8 mouse cellular contexts compared by ENCODE assay signal in the genomic region with DNA sequence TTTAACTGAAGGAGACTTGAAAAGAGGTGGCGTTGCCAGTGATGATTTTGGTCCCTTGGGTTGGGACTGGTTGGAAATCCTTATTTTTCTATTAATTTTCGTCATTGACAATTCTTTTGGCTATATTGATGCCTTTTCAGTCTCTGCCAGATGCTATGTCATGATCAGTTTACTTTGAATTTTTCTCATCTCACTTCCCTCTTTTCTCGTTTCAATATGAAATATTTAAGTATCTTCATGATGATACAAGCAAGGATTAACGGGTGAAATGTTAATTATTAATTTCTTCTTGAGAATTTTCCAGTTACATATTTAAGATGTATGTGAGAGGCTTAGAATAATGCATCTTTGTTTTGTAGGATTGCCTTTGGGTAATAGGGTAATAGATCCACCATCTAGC. TPM values are rescaled to one million over a fixed set of nuclear protein-coding genes. Genes with fewer than 3 reads are reported as not detected.
DNase-seq lines count a peak whose midpoint lies in the region; ATAC-seq and TF ChIP-seq lines count a peak whose summit lies in the region.

No protein-coding gene starts in this region.

- H3K4me2 ChIP-seq in liver, embryonic 11.5 days: peak overlapping the region; percentile 60
- H3K4me2 ChIP-seq in stomach, postnatal 0 days (replicated peaks; ENCODE audit: low read depth): peak overlapping the region; percentile 87

- TF ChIP-seq CTCF in heart, adult 2 months (IDR thresholded peaks at IDR 0.05): no peak
- TF ChIP-seq CTCF in testis, adult 2 months (IDR thresholded peaks at IDR 0.05; ENCODE audit: control insufficient read depth, insufficient read depth, insufficient replicate concordance, low read depth, low read length): no peak
- no peak for TF ChIP-seq CTCF in stomach, postnatal 0 days (IDR thresholded peaks at IDR 0.05; ENCODE audit: low read depth)

- peaks cover 5% of the 10 kb centered on the region for H3K36me3 ChIP-seq in heart, adult 2 months (ENCODE audit: control insufficient read depth, insufficient read depth, low read length)
- no peaks in the 10 kb centered on the region for H3K36me3 ChIP-seq in testis, adult 2 months (ENCODE audit: control insufficient read depth, insufficient read depth, low read length)
- H3K36me3 ChIP-seq in liver, embryonic 11.5 days (ENCODE audit: control insufficient read depth, insufficient read depth, low read length): no peaks in the 10 kb centered on the region
- H3K36me3 ChIP-seq in stomach, postnatal 0 days (ENCODE audit: control insufficient read depth, insufficient read depth, low read length): no peaks in the 10 kb centered on the region

- TF ChIP-seq POLR2A in heart, adult 2 months (IDR thresholded peaks at IDR 0.05; ENCODE audit: insufficient read depth, low read depth, low read length): no peak
- TF ChIP-seq POLR2A in testis, adult 2 months (IDR thresholded peaks at IDR 0.05; ENCODE audit: control insufficient read depth, low read depth, low read length): no peak

- no peaks in the 10 kb centered on the region for H3K9me3 ChIP-seq in liver, embryonic 11.5 days (ENCODE audit: control insufficient read depth, low read length)
- H3K9me3 ChIP-seq in stomach, postnatal 0 days (ENCODE audit: control insufficient read depth, low read length): no peaks in the 10 kb centered on the region

- intact Hi-C loops in heart, adult 2 months (cut with DNase I): no loop called here
- intact Hi-C loops in heart, postnatal 25 days (cut with DNase I): no loop called here

- H3K4me1 ChIP-seq in heart, adult 2 months (ENCODE audit: control insufficient read depth, insufficient read depth, low read length): peaks cover 2% of the 10 kb centered on the region; the same call in 1 of the 2 replicates
- H3K4me1 ChIP-seq in testis, adult 2 months (ENCODE audit: control insufficient read depth, insufficient read depth, low read length): no peaks in the 10 kb centered on the region
- H3K4me1 ChIP-seq in liver, embryonic 11.5 days (replicated peaks; ENCODE audit: control insufficient read depth, insufficient read depth, low read length): peaks cover 7% of the 10 kb centered on the region
- no peaks in the 10 kb centered on the region for H3K4me1 ChIP-seq in stomach, postnatal 0 days (replicated peaks; ENCODE audit: control insufficient read depth, insufficient read depth)

- H3K79me2 ChIP-seq in heart, adult 2 months (replicated peaks; ENCODE audit: control insufficient read depth, insufficient read depth, low read length): peaks cover 2% of the 10 kb centered on the region

- H3K27me3 ChIP-seq in heart, adult 2 months (ENCODE audit: control insufficient read depth, insufficient read depth, low read length): no peaks in the 10 kb centered on the region
- H3K27me3 ChIP-seq in testis, adult 2 months (ENCODE audit: control insufficient read depth, insufficient read depth, low read length): no peaks in the 10 kb centered on the region
- H3K27me3 ChIP-seq in liver, embryonic 11.5 days (replicated peaks; ENCODE audit: control insufficient read depth, insufficient read depth, low read length): no peaks in the 10 kb centered on the region
- no peaks in the 10 kb centered on the region for H3K27me3 ChIP-seq in stomach, postnatal 0 days (ENCODE audit: control insufficient read depth, insufficient read depth, low read length)

- TF ChIP-seq EP300 in heart, adult 2 months (IDR thresholded peaks at IDR 0.05; ENCODE audit: insufficient read depth, low read depth, low read length): no peak
- no peak for TF ChIP-seq EP300 in stomach, postnatal 0 days (optimal IDR thresholded peaks at IDR 0.05)

- H3K9ac ChIP-seq in heart, adult 2 months (ENCODE audit: low read depth, low read length): peak overlapping the region; percentile 98; the same call in 1 of the 2 replicates
- H3K9ac ChIP-seq in liver, embryonic 11.5 days (ENCODE audit: low read depth, low read length): peak overlapping the region; percentile 99
- H3K9ac ChIP-seq in stomach, postnatal 0 days (ENCODE audit: low read length): peak overlapping the region; percentile 99

- no peak for DNase-seq in heart, adult 2 months
- no peak for DNase-seq in heart, postnatal 25 days (ENCODE audit: low spot score)
- DNase-seq in testis, postnatal 10 days (ENCODE audit: low spot score): no peak
- DNase-seq in liver, embryonic 11.5 days (ENCODE audit: low spot score): no peak
- DNase-seq in stomach, postnatal 0 days (ENCODE audit: low spot score): no peak
- DNase-seq in thymus, postnatal 14 days: no peak
- DNase-seq in adrenal gland, postnatal 10 days: no peak

- H3K27ac ChIP-seq in heart, adult 2 months: peak overlapping the region; percentile 89; the same call in 1 of the 2 replicates
- peak overlapping the region; percentile 95; the same call in 1 of the 2 replicates for H3K27ac ChIP-seq in testis, adult 2 months (ENCODE audit: control insufficient read depth, insufficient read depth, low read depth, low read length)
- H3K27ac ChIP-seq in liver, embryonic 11.5 days (ENCODE audit: low read depth, low read length): no peak overlapping the region
- H3K27ac ChIP-seq in stomach, postnatal 0 days (replicated peaks): peak overlapping the region; percentile 100; the same call in 1 of the 2 replicates

- ATAC-seq in liver, embryonic 11.5 days (replicated peaks; ENCODE audit: low FRiP score): no peak
- no peak for ATAC-seq in stomach, postnatal 0 days (ENCODE audit: low FRiP score, low TSS enrichment)

- WGBS in heart, adult 2 months: 5% methylated on average over 4 of the region's 4 CpGs
- 21% methylated on average over 4 of the region's 4 CpGs for WGBS in liver, embryonic 11.5 days
- 13% methylated on average over 4 of the region's 4 CpGs for WGBS in stomach, postnatal 0 days

- H3K4me3 ChIP-seq in heart, adult 2 months: peak overlapping the region; percentile 99
- peak overlapping the region; percentile 94; the same call in 1 of the 2 replicates for H3K4me3 ChIP-seq in testis, adult 2 months (ENCODE audit: control insufficient read depth, low read depth, low read length)
- H3K4me3 ChIP-seq in liver, embryonic 11.5 days (ENCODE audit: low read depth, low read length): peak overlapping the region; percentile 100
- peak overlapping the region; percentile 99 for H3K4me3 ChIP-seq in stomach, postnatal 0 days (ENCODE audit: low read depth, low read length)

RNA-seq across cellular contexts. Expression of gene Mrpl48, which starts 0.8 kb away (rescaled TPM):
- total RNA-seq in heart, adult 2 months (2021): 10 to 100 TPM; 65.7 to 69.9 TPM
- polyA plus RNA-seq in heart, adult 2 months (2012; rRNA removed): 24.1 and 32.9 TPM in 2 replicates
- 10 to 100 TPM; 67.1 to 79.0 TPM for total RNA-seq in heart, postnatal 25 days (2021)
- 19.2 and 20.6 TPM in 2 replicates for polyA plus RNA-seq in testis, adult 2 months (2012; rRNA removed)
- polyA plus RNA-seq in liver, embryonic 11.5 days (2014; fragmentation: Nextera tagmentation; extraction: Ambion mirVana): 78.9 and 81.2 TPM in 2 replicates
- 77.0 and 79.7 TPM in 2 replicates for polyA plus RNA-seq in stomach, postnatal 0 days (2015; fragmentation: Nextera tagmentation; extraction: Ambion mirVana)
- total RNA-seq in adrenal gland, postnatal 10 days (2021): 10 to 100 TPM; 62.5 to 73.7 TPM

RNA-seq across cellular contexts. Expression of gene Rab6a, which starts 1.7 kb away (rescaled TPM):
- total RNA-seq in heart, adult 2 months (2021): 10 to 100 TPM; 59.8 to 64.9 TPM
- polyA plus RNA-seq in heart, adult 2 months (2012; rRNA removed): 21.1 and 35.8 TPM in 2 replicates
- total RNA-seq in heart, postnatal 25 days (2021): 10 to 100 TPM; 61.3 to 68.2 TPM
- 17.1 and 17.2 TPM in 2 replicates for polyA plus RNA-seq in testis, adult 2 months (2012; rRNA removed)
- polyA plus RNA-seq in liver, embryonic 11.5 days (2014; fragmentation: Nextera tagmentation; extraction: Ambion mirVana): 81.6 and 85.7 TPM in 2 replicates
- 76.3 and 80.6 TPM in 2 replicates for polyA plus RNA-seq in stomach, postnatal 0 days (2015; fragmentation: Nextera tagmentation; extraction: Ambion mirVana)
- total RNA-seq in adrenal gland, postnatal 10 days (2021): 10 to 100 TPM; 65.0 to 67.0 TPM

RNA-seq across cellular contexts. Expression of gene Plekhb1, which starts 53.3 kb away (rescaled TPM):
- total RNA-seq in heart, adult 2 months (2021): 1 to 10 TPM; 2.2 to 2.5 TPM
- 9.0 and 12.1 TPM in 2 replicates for polyA plus RNA-seq in heart, adult 2 months (2012; rRNA removed)
- total RNA-seq in heart, postnatal 25 days (2021): 1 to 10 TPM; 2.7 to 4.0 TPM
- polyA plus RNA-seq in testis, adult 2 months (2012; rRNA removed): 4.1 and 5.9 TPM in 2 replicates
- 1.1 and 2.0 TPM in 2 replicates for polyA plus RNA-seq in liver, embryonic 11.5 days (2014; fragmentation: Nextera tagmentation; extraction: Ambion mirVana)
- 8.7 and 10.4 TPM in 2 replicates for polyA plus RNA-seq in stomach, postnatal 0 days (2015; fragmentation: Nextera tagmentation; extraction: Ambion mirVana)
- total RNA-seq in adrenal gland, postnatal 10 days (2021): 1 to 10 TPM; 4.3 to 5.4 TPM
